ENCODE assay signal across 24 mouse cellular contexts in the genomic region with DNA sequence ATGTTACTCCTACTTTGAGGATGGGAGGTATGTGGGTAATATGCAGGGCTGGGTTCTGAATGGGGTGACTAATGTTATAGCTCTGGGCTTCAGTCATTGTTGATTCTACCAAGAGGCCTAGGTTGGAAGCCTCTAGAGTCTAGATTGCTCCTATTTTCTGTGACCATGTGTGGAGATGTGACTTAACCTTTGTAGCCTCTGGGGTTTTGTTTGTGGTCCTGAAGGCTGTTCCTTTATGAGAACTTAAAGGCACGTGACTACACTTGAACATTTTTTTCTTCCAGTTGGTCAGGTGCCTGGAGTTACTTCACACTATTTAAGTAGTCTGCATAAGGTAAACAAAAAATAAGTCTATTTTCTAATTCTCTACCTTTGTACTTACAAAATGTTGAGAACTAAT. TPM values are rescaled to one million over a fixed set of nuclear protein-coding genes. Genes with fewer than 3 reads are reported as not detected.
A peak's percentile ranks its signal among the peaks of the same experiment; 100 is the strongest.
DNase-seq lines count a peak whose midpoint lies in the region; ATAC-seq and TF ChIP-seq lines count a peak whose summit lies in the region.
"Had no signal": no experiment of that assay in that cellular context is flagged by ENCODE, and none has a peak within 500 bp of the region (broad histone marks: within the 10 kb centered on the region; RNA-seq: fewer than 3 reads in every experiment).

No protein-coding gene starts in this region.

- no peak for DNase-seq in kidney, adult 2 months
- DNase-seq in kidney, postnatal 10 days, result no peak
- DNase-seq in midbrain, embryonic 11.5 days (ENCODE audit: low spot score, missing footprints), result peak; percentile 75
- no peak for DNase-seq in spleen, postnatal 14 days (ENCODE audit: low spot score in 2 of 2)
- no peak for DNase-seq in cerebellum, postnatal 10 days
- DNase-seq: adrenal gland, postnatal 14 days; cerebellum, adult 8-10 months; forebrain, postnatal 0 days; gastrocnemius, postnatal 36 days; kidney, adult 18-20 months; liver, postnatal 0 days; midbrain, embryonic 14.5 days; thymus, adult 18-20 months; thymus, postnatal 4 days had no signal

- WGBS in kidney, adult 2 months, result 42% methylated on average over 1 of the region's 1 CpGs
- 81% methylated on average over 1 of the region's 1 CpGs for WGBS in midbrain, embryonic 11.5 days
- WGBS in midbrain, embryonic 15.5 days, result 84% methylated on average over 1 of the region's 1 CpGs

- no peaks in the 10 kb centered on the region for H3K36me3 ChIP-seq in kidney, adult 2 months (ENCODE audit: control insufficient read depth, insufficient read depth, low read length)
- no peaks in the 10 kb centered on the region for H3K36me3 ChIP-seq in midbrain, embryonic 11.5 days (ENCODE audit: control insufficient read depth, insufficient read depth, low read length)
- 0 out of 2 replicates have a peak, but pooled peaks cover 2% of the 10 kb centered on the region for H3K36me3 ChIP-seq in midbrain, embryonic 15.5 days (replicated peaks)
- H3K36me3 ChIP-seq in myocyte (ENCODE audit: control insufficient read depth, insufficient read depth), result peaks cover 10% of the 10 kb centered on the region
- H3K36me3 ChIP-seq: embryonic facial prominence, embryonic 15.5 days; hindbrain, embryonic 12.5 days; stomach, embryonic 15.5 days had no signal

- no peak for TF ChIP-seq POLR2A in kidney, adult 2 months (IDR thresholded peaks at IDR 0.05; ENCODE audit: low read depth, low read length)
- TF ChIP-seq POLR2A in myocyte (IDR thresholded peaks at IDR 0.05; ENCODE audit: insufficient read length, low read depth), result no peak

- H3K4me2 ChIP-seq in midbrain, embryonic 11.5 days, result no peak overlapping the region
- no peak overlapping the region for H3K4me2 ChIP-seq in midbrain, embryonic 15.5 days
- H3K4me2 ChIP-seq in myocyte (ENCODE audit: low read depth), result no peak overlapping the region
- H3K4me2 ChIP-seq: embryonic facial prominence, embryonic 15.5 days; hindbrain, embryonic 12.5 days; liver, embryonic 11.5 days; neural tube, embryonic 13.5 days; stomach, embryonic 15.5 days had no signal

- no peaks in the 10 kb centered on the region for H3K9me3 ChIP-seq in midbrain, embryonic 11.5 days (ENCODE audit: control insufficient read depth, low read length)
- no peaks in the 10 kb centered on the region for H3K9me3 ChIP-seq in midbrain, embryonic 15.5 days
- H3K9me3 ChIP-seq: embryonic facial prominence, embryonic 15.5 days; hindbrain, embryonic 12.5 days; limb, embryonic 10.5 days; megakaryocyte, embryonic 14.5 days; neural tube, embryonic 13.5 days; stomach, embryonic 15.5 days had no signal

- no peak overlapping the region for H3K4me3 ChIP-seq in kidney, adult 2 months (ENCODE audit: insufficient read depth, low read depth, low read length)
- no peak overlapping the region for H3K4me3 ChIP-seq in midbrain, embryonic 11.5 days (ENCODE audit: low read depth, low read length)
- H3K4me3 ChIP-seq in midbrain, embryonic 15.5 days, result no peak overlapping the region
- H3K4me3 ChIP-seq in myocyte, result no peak overlapping the region
- H3K4me3 ChIP-seq: embryonic facial prominence, embryonic 15.5 days; hindbrain, embryonic 12.5 days; limb, embryonic 10.5 days; neural tube, embryonic 13.5 days; stomach, embryonic 15.5 days had no signal

- peaks cover 22% of the 10 kb centered on the region for H3K4me1 ChIP-seq in kidney, adult 2 months (ENCODE audit: control insufficient read depth, insufficient read depth, low read length)
- peaks cover under 1% of the 10 kb centered on the region for H3K4me1 ChIP-seq in midbrain, embryonic 11.5 days (ENCODE audit: control insufficient read depth, insufficient read depth, low read length)
- peaks cover 20% of the 10 kb centered on the region for H3K4me1 ChIP-seq in midbrain, embryonic 15.5 days

- no peak for TF ChIP-seq CTCF in kidney, adult 2 months (conservative IDR thresholded peaks at IDR 0.05; ENCODE audit: insufficient read depth, insufficient read length, low read depth, low read length)

- no peak for ATAC-seq in midbrain, embryonic 11.5 days (ENCODE audit: low FRiP score)
- ATAC-seq in midbrain, embryonic 15.5 days (replicated peaks), result no peak
- ATAC-seq: forebrain, postnatal 0 days; liver, postnatal 0 days had no signal

- peaks cover 99% of the 10 kb centered on the region for H3K79me2 ChIP-seq in myocyte (ENCODE audit: control insufficient read depth, insufficient read depth)

- no peak overlapping the region for H3ac ChIP-seq in myocyte (ENCODE audit: control insufficient read depth, insufficient read length)

- H3K27ac ChIP-seq in kidney, adult 2 months (ENCODE audit: insufficient read depth, low read depth, low read length), result 0 out of 2 replicates have a peak overlapping the region, but pooled peaks have one; percentile 9
- no peak overlapping the region for H3K27ac ChIP-seq in midbrain, embryonic 11.5 days (ENCODE audit: low read depth, low read length)
- H3K27ac ChIP-seq in midbrain, embryonic 15.5 days, result no peak overlapping the region
- H3K27ac ChIP-seq: embryonic facial prominence, embryonic 15.5 days; hindbrain, embryonic 12.5 days; kidney, postnatal 0 days; limb, embryonic 10.5 days; neural tube, embryonic 13.5 days; stomach, embryonic 15.5 days had no signal

- no peak overlapping the region for H3K9ac ChIP-seq in midbrain, embryonic 11.5 days (ENCODE audit: low read length)
- no peak overlapping the region for H3K9ac ChIP-seq in midbrain, embryonic 15.5 days
- H3K9ac ChIP-seq: embryonic facial prominence, embryonic 15.5 days; forebrain, postnatal 0 days; hindbrain, embryonic 12.5 days; liver, postnatal 0 days; neural tube, embryonic 13.5 days; stomach, embryonic 15.5 days had no signal

- no peaks in the 10 kb centered on the region for H3K27me3 ChIP-seq in kidney, adult 2 months (replicated peaks; ENCODE audit: control insufficient read depth, insufficient read depth, low read length)
- H3K27me3 ChIP-seq in midbrain, embryonic 11.5 days (ENCODE audit: control insufficient read depth, insufficient read depth, low read length), result no peaks in the 10 kb centered on the region
- H3K27me3 ChIP-seq in midbrain, embryonic 15.5 days (replicated peaks), result no peaks in the 10 kb centered on the region
- H3K27me3 ChIP-seq in myocyte (ENCODE audit: control insufficient read depth, insufficient read depth, insufficient read length), result no peaks in the 10 kb centered on the region
- H3K27me3 ChIP-seq: embryonic facial prominence, embryonic 15.5 days; hindbrain, embryonic 12.5 days; megakaryocyte, embryonic 14.5 days; neural tube, embryonic 13.5 days; stomach, embryonic 15.5 days had no signal

TF ChIP-seq in myocyte, 11 proteins besides CTCF, POLR2A, EP300 and RAD21:
- TF ChIP-seq USF1 (IDR thresholded peaks at IDR 0.05; ENCODE audit: low read depth) (peak; percentile 15), CEBPB (IDR thresholded peaks at IDR 0.05; ENCODE audit: insufficient read depth, poor library complexity, severe bottlenecking) (no peak)

RNA-seq across cellular contexts. Expression of gene Cab39, which starts 6.5 kb away (rescaled TPM):
- polyA plus RNA-seq in kidney, adult 2 months (2012; rRNA removed), result 38.1 and 41.8 TPM in 2 replicates
- 68.0 and 69.0 TPM in 2 replicates for polyA plus RNA-seq in midbrain, embryonic 11.5 days (2014; fragmentation: Nextera tagmentation; extraction: Ambion mirVana)
- 53.1 and 54.5 TPM in 2 replicates for polyA plus RNA-seq in midbrain, embryonic 15.5 days (2015; fragmentation: Nextera tagmentation; extraction: Ambion mirVana)
- polyA plus RNA-seq in myocyte (2012; fragmentation: generic; extraction: Trizol), result 29.0 TPM

RNA-seq across cellular contexts. Expression of gene A630001G21Rik, which starts 21.3 kb away (rescaled TPM):
- 1.2 and 2.5 TPM in 2 replicates for polyA plus RNA-seq in kidney, adult 2 months (2012; rRNA removed)
- 1.1 and 1.2 TPM in 2 replicates for polyA plus RNA-seq in midbrain, embryonic 11.5 days (2014; fragmentation: Nextera tagmentation; extraction: Ambion mirVana)
- polyA plus RNA-seq in midbrain, embryonic 15.5 days (2015; fragmentation: Nextera tagmentation; extraction: Ambion mirVana), result 0.19 and 0.56 TPM in 2 replicates
- polyA plus RNA-seq in myocyte (2012; fragmentation: generic; extraction: Trizol), result 0.02 TPM
